20 mouse cellular contexts compared by ENCODE assay signal in genomic region chr16:33592286-33592685, GRCm38 (mm10).
A peak's percentile ranks its signal among the peaks of the same experiment; 100 is the strongest.
DNase-seq lines count a peak whose midpoint lies in the region; ATAC-seq and TF ChIP-seq lines count a peak whose summit lies in the region.
"Had no signal": no experiment of that assay in that cellular context is flagged by ENCODE, and none has a peak within 500 bp of the region (broad histone marks: within the 10 kb centered on the region; RNA-seq: fewer than 3 reads in every experiment).

No protein-coding gene starts in this region.

- no peaks in the 10 kb centered on the region for H3K79me2 ChIP-seq in heart, adult 2 months (replicated peaks; ENCODE audit: control insufficient read depth, insufficient read depth, low read length)

- WGBS in heart, adult 2 months = 82% methylated on average over 5 of the region's 5 CpGs
- 75% methylated on average over 5 of the region's 5 CpGs for WGBS in heart, postnatal 0 days
- WGBS in liver, embryonic 12.5 days (ENCODE audit: insufficient replicate concordance) = 75% methylated on average over 5 of the region's 5 CpGs
- WGBS in liver, embryonic 11.5 days = 91% methylated on average over 5 of the region's 5 CpGs

- ATAC-seq in heart, postnatal 0 days (ENCODE audit: insufficient read depth, low read depth) = no peak
- ATAC-seq in liver, embryonic 12.5 days = no peak
- ATAC-seq in liver, embryonic 11.5 days (replicated peaks; ENCODE audit: low FRiP score) = no peak
- ATAC-seq: forebrain, postnatal 0 days; intestine, postnatal 0 days; midbrain, embryonic 15.5 days had no signal

- intact Hi-C loops in heart, adult 2 months (cut with DNase I) = no loop called here
- intact Hi-C loops in heart, postnatal 36 days (cut with DNase I) = no loop called here

- no peak for DNase-seq in heart, adult 2 months
- DNase-seq in heart, adult 9 months (ENCODE audit: low spot score in 2 of 2) = no peak
- no peak for DNase-seq in heart, postnatal 0 days (ENCODE audit: low spot score)
- no peak for DNase-seq in heart, postnatal 36 days
- no peak for DNase-seq in liver, embryonic 11.5 days (ENCODE audit: low spot score)
- DNase-seq: cerebellum, adult 11 months; cerebellum, adult 9-10 months; cerebellum, postnatal 36 days; forebrain, postnatal 0 days; lung, embryonic 14.5 days; lung, postnatal 14 days; right cerebral cortex, postnatal 25 days had no signal

- no peaks in the 10 kb centered on the region for H3K27me3 ChIP-seq in heart, adult 2 months (ENCODE audit: control insufficient read depth, insufficient read depth, low read length)
- no peaks in the 10 kb centered on the region for H3K27me3 ChIP-seq in heart, postnatal 0 days (ENCODE audit: control insufficient read depth, insufficient read depth, low read length)
- 0 out of 2 replicates have a peak, but pooled peaks cover 4% of the 10 kb centered on the region for H3K27me3 ChIP-seq in liver, embryonic 12.5 days (replicated peaks)
- no peaks in the 10 kb centered on the region for H3K27me3 ChIP-seq in liver, embryonic 11.5 days (replicated peaks; ENCODE audit: control insufficient read depth, insufficient read depth, low read length)
- H3K27me3 ChIP-seq: heart, embryonic 15.5 days; limb, embryonic 13.5 days; liver, embryonic 15.5 days; midbrain, embryonic 15.5 days had no signal

- H3K4me3 ChIP-seq in heart, adult 2 months = no peak overlapping the region
- no peak overlapping the region for H3K4me3 ChIP-seq in heart, postnatal 0 days (ENCODE audit: low read depth, low read length)
- no peak overlapping the region for H3K4me3 ChIP-seq in liver, embryonic 12.5 days
- H3K4me3 ChIP-seq in liver, embryonic 11.5 days (ENCODE audit: low read depth, low read length) = no peak overlapping the region
- H3K4me3 ChIP-seq: heart, embryonic 15.5 days; limb, embryonic 13.5 days; liver, embryonic 15.5 days; midbrain, embryonic 15.5 days had no signal

- H3K9me3 ChIP-seq in heart, postnatal 0 days (replicated peaks; ENCODE audit: control insufficient read depth, low read length) = no peaks in the 10 kb centered on the region
- H3K9me3 ChIP-seq in liver, embryonic 12.5 days (replicated peaks) = no peaks in the 10 kb centered on the region
- no peaks in the 10 kb centered on the region for H3K9me3 ChIP-seq in liver, embryonic 11.5 days (ENCODE audit: control insufficient read depth, low read length)
- H3K9me3 ChIP-seq: heart, embryonic 15.5 days; limb, embryonic 13.5 days; liver, embryonic 15.5 days; midbrain, embryonic 15.5 days had no signal

- H3K9ac ChIP-seq in heart, adult 2 months (ENCODE audit: low read depth, low read length) = no peak overlapping the region
- H3K9ac ChIP-seq in heart, postnatal 0 days (replicated peaks; ENCODE audit: low read depth, low read length) = no peak overlapping the region
- H3K9ac ChIP-seq in liver, embryonic 12.5 days = no peak overlapping the region
- H3K9ac ChIP-seq in liver, embryonic 11.5 days (ENCODE audit: low read depth, low read length) = no peak overlapping the region
- H3K9ac ChIP-seq: forebrain, postnatal 0 days; heart, embryonic 15.5 days; hindbrain, embryonic 14.5 days; limb, embryonic 13.5 days; liver, embryonic 15.5 days; lung, embryonic 14.5 days; midbrain, embryonic 15.5 days had no signal

- no peak for TF ChIP-seq CTCF in heart, adult 2 months (IDR thresholded peaks at IDR 0.05)
- TF ChIP-seq CTCF in heart, postnatal 0 days (IDR thresholded peaks at IDR 0.05; ENCODE audit: low read depth) = no peak

- no peaks in the 10 kb centered on the region for H3K36me3 ChIP-seq in heart, adult 2 months (ENCODE audit: control insufficient read depth, insufficient read depth, low read length)
- no peaks in the 10 kb centered on the region for H3K36me3 ChIP-seq in heart, postnatal 0 days (replicated peaks; ENCODE audit: control insufficient read depth, insufficient read depth, low read length)
- H3K36me3 ChIP-seq in liver, embryonic 12.5 days = no peaks in the 10 kb centered on the region
- H3K36me3 ChIP-seq in liver, embryonic 11.5 days (ENCODE audit: control insufficient read depth, insufficient read depth, low read length) = no peaks in the 10 kb centered on the region
- H3K36me3 ChIP-seq: heart, embryonic 15.5 days; limb, embryonic 13.5 days; liver, embryonic 15.5 days; midbrain, embryonic 15.5 days had no signal

- no peak for TF ChIP-seq POLR2A in heart, adult 2 months (IDR thresholded peaks at IDR 0.05; ENCODE audit: insufficient read depth, low read depth, low read length)

- H3K27ac ChIP-seq in heart, adult 2 months = peak overlapping the region; percentile 17; the same call in 1 of the 2 replicates
- peak overlapping the region; percentile 38 for H3K27ac ChIP-seq in heart, postnatal 0 days (ENCODE audit: low read depth)
- H3K27ac ChIP-seq in liver, embryonic 12.5 days = 0 out of 2 replicates have a peak overlapping the region, but pooled peaks have one; percentile 27
- H3K27ac ChIP-seq in liver, embryonic 11.5 days (ENCODE audit: low read depth, low read length) = no peak overlapping the region
- H3K27ac ChIP-seq: hindbrain, embryonic 14.5 days; limb, embryonic 13.5 days; liver, embryonic 15.5 days; midbrain, embryonic 15.5 days; stomach, postnatal 0 days had no signal

- no peak overlapping the region for H3K4me2 ChIP-seq in heart, postnatal 0 days (ENCODE audit: low read depth, low read length)
- H3K4me2 ChIP-seq in liver, embryonic 12.5 days = no peak overlapping the region
- no peak overlapping the region for H3K4me2 ChIP-seq in liver, embryonic 11.5 days
- H3K4me2 ChIP-seq: heart, embryonic 15.5 days; hindbrain, embryonic 14.5 days; limb, embryonic 13.5 days; liver, embryonic 15.5 days; lung, embryonic 14.5 days; midbrain, embryonic 15.5 days had no signal

- peaks cover 18% of the 10 kb centered on the region for H3K4me1 ChIP-seq in heart, adult 2 months (ENCODE audit: control insufficient read depth, insufficient read depth, low read length)
- H3K4me1 ChIP-seq in heart, postnatal 0 days (ENCODE audit: control insufficient read depth, insufficient read depth) = peaks cover 33% of the 10 kb centered on the region
- H3K4me1 ChIP-seq in liver, embryonic 12.5 days = 0 out of 2 replicates have a peak, but pooled peaks cover 4% of the 10 kb centered on the region
- no peaks in the 10 kb centered on the region; the same call in 1 of the 2 replicates for H3K4me1 ChIP-seq in liver, embryonic 11.5 days (replicated peaks; ENCODE audit: control insufficient read depth, insufficient read depth, low read length)

- peak; percentile 41; the same call in 1 of the 2 replicates for TF ChIP-seq EP300 in heart, adult 2 months (IDR thresholded peaks at IDR 0.05; ENCODE audit: insufficient read depth, low read depth, low read length)
- TF ChIP-seq EP300 in heart, postnatal 0 days (IDR thresholded peaks at IDR 0.05; ENCODE audit: low read depth) = no peak
